Mouse (Mus musculus) embryonic fibroblast, embryonic 13.5 days (primary cell): ENCODE data around the gene Pigl.

Experiments
- CTCF ChIP-seq: IDR thresholded peaks from 2 replicates; pipeline ENCODE4 v1.5.1; 2011; ENCODE audit warnings: mild to moderate bottlenecking, control low read depth, low read length, moderate library complexity, borderline replicate concordance; ENCODE audit not compliant: insufficient read depth
- POLR2A ChIP-seq: IDR thresholded peaks from 2 replicates; pipeline ENCODE4 v1.6.1; 2011; ENCODE audit warnings: low read depth, mild to moderate bottlenecking, control low read depth, low read length, moderate library complexity

- no peak for TF ChIP-seq CTCF
- TF ChIP-seq POLR2A = no peak
Measured at GRCm38 (mm10) chr11:62456021-62456482, 2.2 kb upstream of the Pigl start.
